Mouse (Mus musculus) testis, adult 2 months (tissue): ENCODE data around the gene Emc7. TPM values are rescaled to one million over a fixed set of nuclear protein-coding genes. Genes with fewer than 3 reads are reported as not detected.
"Not testable (repeated sequence)": the region's sequence is repeated elsewhere in the genome, so short reads cannot be mapped to it uniquely, and the experiment has no call there.

ENCODE experiments used
- H3K27ac ChIP-seq: fragments of 200-500 bp; 2 replicates; pipeline ENCODE4 v1.5.1; 2012; ENCODE audit warnings: low read depth, low read length; ENCODE audit not compliant: control insufficient read depth, insufficient read depth
- H3K27me3 ChIP-seq: fragments of 200-500 bp; 2 replicates; pipeline ENCODE4 v1.6.1; 2012; ENCODE audit warnings: mild to moderate bottlenecking, low read length, moderate library complexity; ENCODE audit not compliant: control insufficient read depth, insufficient read depth
- H3K36me3 ChIP-seq: fragments of 200-500 bp; 2 replicates; pipeline ENCODE4 v1.6.1; 2012; ENCODE audit warnings: mild to moderate bottlenecking, low read length; ENCODE audit not compliant: control insufficient read depth, insufficient read depth
- H3K4me1 ChIP-seq: fragments of 200-500 bp; 2 replicates; pipeline ENCODE4 v1.6.1; 2012; ENCODE audit warnings: low read length; ENCODE audit not compliant: control insufficient read depth, insufficient read depth
- H3K4me3 ChIP-seq: fragments of 200-500 bp; 2 replicates; pipeline ENCODE4 v1.5.1; 2012; ENCODE audit warnings: low read depth, mild to moderate bottlenecking, low read length, moderate library complexity, mixed read lengths; ENCODE audit not compliant: control insufficient read depth
- CTCF ChIP-seq: fragments of 200-500 bp; IDR thresholded peaks from 2 replicates; pipeline ENCODE4 v1.5.1; 2012; ENCODE audit warnings: low read depth, mild to moderate bottlenecking, inconsistent platforms, low read length, moderate library complexity; ENCODE audit not compliant: control insufficient read depth, insufficient read depth, insufficient replicate concordance
- POLR2A ChIP-seq: fragments of 200-500 bp; IDR thresholded peaks from 2 replicates; pipeline ENCODE4 v1.6.1; 2012; ENCODE audit warnings: low read depth, mild to moderate bottlenecking, inconsistent platforms, low read length, moderate library complexity; ENCODE audit not compliant: control insufficient read depth
- polyA plus RNA-seq: library from polyadenylated mRNA; depleted of rRNA; stranded (reverse); fragments of >200 nt; gene quantifications from 2 replicates; pipeline ENCODE4 v1.2.3, GENCODE M21; 2012; rRNA removed

Gene Emc7
- polyA plus RNA-seq: 8.2 and 10.6 TPM in 2 replicates

GRCm38 (mm10) chr2:112454862-112455564 is at the start of gene Emc7:
Gene Emc7 (plus strand): TSS chr2:112454997.
- TF ChIP-seq CTCF (no peak), POLR2A (peak; percentile 94)
- H3K27ac ChIP-seq: peak within 1 kb of the TSS; percentile 89
- H3K4me3 ChIP-seq: peak within 1 kb of the TSS; percentile 96
- H3K27me3 ChIP-seq: no peaks in the 10 kb centered on the region
- no peaks in the 10 kb centered on the region for H3K36me3 ChIP-seq
- no peaks in the 10 kb centered on the region for H3K4me1 ChIP-seq

- TF ChIP-seq POLR2A (no peak), CTCF (no peak)
- Histone ChIP-seq H3K36me3 (no peaks in the 10 kb centered on the region), H3K4me3 (no peak overlapping the region), H3K27ac (no peak overlapping the region), H3K4me1 (no peaks in the 10 kb centered on the region), H3K27me3 (no peaks in the 10 kb centered on the region)
These were observed 47.8 kb upstream of the Emc7 start for GRCm38 (mm10) chr2:112407030-112407429.

- Histone ChIP-seq H3K4me1 (no peaks in the 10 kb centered on the region), H3K27ac (no peak overlapping the region), H3K4me3 (no peak overlapping the region), H3K36me3 (no peaks in the 10 kb centered on the region), H3K27me3 (no peaks in the 10 kb centered on the region)
- TF ChIP-seq POLR2A (no peak), CTCF (no peak)
These were observed 29.5 kb upstream of the Emc7 start for GRCm38 (mm10) chr2:112425308-112425707.

- not testable (repeated sequence) for H3K36me3 ChIP-seq, H3K27me3 ChIP-seq, H3K4me1 ChIP-seq, H3K27ac ChIP-seq, H3K4me3 ChIP-seq
These were observed 26.3 kb upstream of the Emc7 start for GRCm38 (mm10) chr2:112428534-112428933.

- Histone ChIP-seq H3K4me3 (no peak overlapping the region), H3K27ac (no peak overlapping the region), H3K27me3 (no peaks in the 10 kb centered on the region), H3K36me3 (no peaks in the 10 kb centered on the region), H3K4me1 (no peaks in the 10 kb centered on the region)
- TF ChIP-seq POLR2A: no peak
- TF ChIP-seq CTCF: no peak
These were observed 25.1 kb upstream of the Emc7 start for GRCm38 (mm10) chr2:112429665-112430064.

GRCm38 (mm10) chr2:112430403-112430802 is 24.4 kb upstream of the Emc7 start:
- Histone ChIP-seq H3K4me1 (no peaks in the 10 kb centered on the region), H3K4me3 (no peak overlapping the region), H3K27me3 (no peaks in the 10 kb centered on the region), H3K27ac (no peak overlapping the region), H3K36me3 (no peaks in the 10 kb centered on the region)
- TF ChIP-seq CTCF: no peak
- no peak for TF ChIP-seq POLR2A

GRCm38 (mm10) chr2:112432523-112432922 is 22.3 kb upstream of the Emc7 start:
- H3K36me3 ChIP-seq: no peaks in the 10 kb centered on the region
- TF ChIP-seq POLR2A (no peak), CTCF (no peak)
- H3K4me1 ChIP-seq: no peaks in the 10 kb centered on the region
- no peak overlapping the region for H3K4me3 ChIP-seq
- H3K27me3 ChIP-seq: no peaks in the 10 kb centered on the region
- H3K27ac ChIP-seq: no peak overlapping the region

- Histone ChIP-seq H3K4me1 (no peaks in the 10 kb centered on the region), H3K36me3 (no peaks in the 10 kb centered on the region), H3K4me3 (no peak overlapping the region), H3K27ac (no peak overlapping the region), H3K27me3 (no peaks in the 10 kb centered on the region)
- TF ChIP-seq POLR2A (no peak), CTCF (no peak)
These were observed 21.4 kb upstream of the Emc7 start for GRCm38 (mm10) chr2:112433359-112433758.
